Mouse (Mus musculus) embryo, embryonic 9.5 days (tissue): ENCODE results near the gene Vmn2r6.
A peak's percentile ranks its signal among the peaks of the same experiment; 100 is the strongest.
"Not testable (repeated sequence)": the region's sequence is repeated elsewhere in the genome, so short reads cannot be mapped to it uniquely, and the experiment has no call there.

ENCODE experiments used
- DNase-seq: peaks from one replicate; pipeline ENCODE4 v3.0.0-alpha.2; 2017; ENCODE audit errors: extremely low spot score

Gene Vmn2r6

DNA sequence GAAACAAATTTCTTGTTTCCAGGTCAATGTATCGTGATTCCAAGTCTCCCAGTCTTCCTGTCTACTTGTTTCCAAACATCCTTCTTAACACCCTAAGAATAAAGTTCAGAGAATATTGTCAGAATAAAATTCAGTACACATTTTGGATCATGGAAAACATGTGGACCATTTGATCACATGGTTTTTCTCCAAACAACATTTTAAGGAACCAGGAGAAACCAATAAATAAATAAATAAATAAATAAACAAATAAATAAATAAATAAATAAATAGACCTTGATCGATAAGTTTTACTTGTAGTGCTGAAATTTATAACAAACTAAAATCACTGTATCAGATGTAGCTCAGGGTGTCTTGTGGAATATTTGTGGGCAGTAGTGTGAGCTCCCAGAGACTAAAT, at the start of gene Vmn2r6:
TSS of gene Vmn2r6 (minus strand) at position 101 of the 400 bp plus-strand sequence.
- DNase-seq: not testable (repeated sequence)

DNA sequence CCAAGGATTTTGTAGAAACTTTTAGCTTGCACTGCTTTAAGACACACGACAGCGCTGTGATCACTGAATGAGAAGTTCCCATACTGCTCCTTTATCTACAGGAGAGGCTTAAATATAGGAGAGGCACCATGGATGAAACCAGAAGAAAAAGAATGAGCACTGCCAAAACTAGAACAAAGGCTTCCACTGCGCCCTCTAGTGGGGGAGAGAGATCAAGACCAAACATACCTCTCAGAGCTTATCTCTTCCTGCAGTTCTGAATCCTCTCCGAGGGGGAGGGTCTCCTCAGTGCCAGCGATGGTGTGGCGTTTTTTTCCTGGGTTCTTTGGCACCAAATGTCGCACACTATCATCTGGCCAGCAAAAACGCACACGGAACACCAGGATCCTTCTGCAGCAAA, 22.0 kb upstream of the Vmn2r6 start:
- DNase-seq: peak; percentile 3

DNA sequence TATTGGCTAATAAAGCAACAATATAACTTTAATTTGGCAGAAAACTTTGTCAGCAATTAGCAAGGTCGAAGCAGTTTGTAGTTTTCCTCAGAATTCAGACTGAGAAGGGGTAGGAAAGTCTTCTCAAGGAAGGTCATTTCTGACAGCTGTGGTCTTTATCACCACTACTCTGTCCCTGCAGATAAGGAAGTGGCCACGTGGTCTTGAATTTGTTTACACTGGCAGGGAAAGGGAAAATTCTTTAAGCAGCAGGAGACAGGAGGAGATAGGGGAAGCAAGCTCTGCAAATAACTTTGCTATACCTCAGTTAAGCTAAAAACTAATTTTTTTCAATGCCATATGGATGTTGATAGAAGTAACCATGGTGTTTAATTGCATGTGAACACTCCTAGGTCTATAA, 3.2 kb upstream of the Vmn2r6 start:
- DNase-seq: not testable (repeated sequence)

DNA sequence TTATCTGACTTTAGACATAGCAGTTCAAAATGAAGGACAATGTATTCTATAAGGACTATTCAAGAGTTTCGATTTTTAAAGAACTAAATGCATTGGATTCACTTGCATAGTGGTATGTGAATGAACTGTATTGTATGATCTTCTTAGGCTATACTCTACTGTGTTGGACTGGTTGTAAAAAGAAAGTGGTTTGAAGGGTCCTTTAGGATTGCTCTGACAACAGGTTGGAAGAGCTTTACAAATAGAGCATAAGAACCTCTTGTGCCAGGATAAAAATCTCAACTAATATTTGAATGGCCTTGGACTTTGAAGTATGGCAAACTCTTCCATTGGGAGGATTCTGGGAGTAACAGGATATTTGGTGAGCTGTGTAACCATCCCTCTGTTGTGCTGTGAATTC, 42.0 kb downstream of the Vmn2r6 start:
- not testable (repeated sequence) for DNase-seq

DNA sequence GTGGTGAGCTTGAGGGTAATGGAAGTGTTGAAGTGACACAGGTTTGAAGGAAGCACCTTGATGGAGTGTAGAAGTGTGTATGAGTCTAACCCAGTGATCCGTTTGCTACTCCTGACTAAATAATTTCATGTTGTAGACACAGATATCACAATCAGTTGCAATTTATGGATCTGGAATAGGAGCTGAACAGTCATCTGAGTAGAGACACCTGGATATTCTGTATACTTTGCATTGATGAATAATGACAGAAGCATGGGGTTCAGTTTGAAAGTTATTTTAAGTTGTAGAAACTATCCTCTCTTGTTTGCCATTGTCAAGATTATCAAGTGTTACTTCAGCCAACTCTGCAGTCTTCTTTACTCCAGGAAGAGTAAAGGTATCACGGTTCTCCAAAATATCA, 55.9 kb downstream of the Vmn2r6 start, which contains the start of gene Vmn2r5:
TSS of gene Vmn2r5 (minus strand) at position 101 of the 400 bp plus-strand sequence.
- DNase-seq: not testable (repeated sequence)
